Mouse (Mus musculus) embryonic fibroblast, embryonic 13.5 days (primary cell): ENCODE results near the gene Gm4858. TPM values are rescaled to one million over a fixed set of nuclear protein-coding genes. Genes with fewer than 3 reads are reported as not detected.
A peak's percentile ranks its signal among the peaks of the same experiment; 100 is the strongest.

Experiments
- H3K27ac ChIP-seq: 2 replicates; pipeline ENCODE4 v1.5.1; 2012; ENCODE audit warnings: low read length, control low read depth, inconsistent platforms; ENCODE audit not compliant: insufficient read depth
- H3K4me1 ChIP-seq: 2 replicates; pipeline ENCODE4 v1.6.1; 2011; ENCODE audit warnings: low read length; ENCODE audit not compliant: control insufficient read depth, insufficient read depth
- H3K4me3 ChIP-seq: 2 replicates; pipeline ENCODE4 v1.5.1; 2011; ENCODE audit warnings: mild to moderate bottlenecking, control low read depth, low read length; ENCODE audit not compliant: insufficient read depth
- CTCF ChIP-seq: IDR thresholded peaks from 2 replicates; pipeline ENCODE4 v1.5.1; 2011; ENCODE audit warnings: mild to moderate bottlenecking, control low read depth, low read length, moderate library complexity, borderline replicate concordance; ENCODE audit not compliant: insufficient read depth
- POLR2A ChIP-seq: IDR thresholded peaks from 2 replicates; pipeline ENCODE4 v1.6.1; 2011; ENCODE audit warnings: low read depth, mild to moderate bottlenecking, control low read depth, low read length, moderate library complexity
- polyA plus RNA-seq: library from polyadenylated mRNA; stranded (reverse); fragments of >200 nt; gene quantifications from 2 replicates; pipeline ENCODE4 v1.2.4, GENCODE M21; 2011; ENCODE audit warnings: low read depth; ENCODE audit not compliant: missing spikeins, insufficient read length

Gm4858 gene
- polyA plus RNA-seq, 1 experiment: not detected

- H3K4me1 ChIP-seq: no peaks in the 10 kb centered on the region
- no peak overlapping the region for H3K4me3 ChIP-seq
- TF ChIP-seq CTCF (peak; percentile 20; the same call in 1 of the 2 replicates), POLR2A (no peak)
- no peak overlapping the region for H3K27ac ChIP-seq
These were observed 43.0 kb downstream of the Gm4858 start for GRCm38 (mm10) chr3:93111668-93112067.

- TF ChIP-seq CTCF (0 out of 2 replicates have a peak, but pooled peaks have one; percentile 7), POLR2A (no peak)
- H3K4me1 ChIP-seq: no peaks in the 10 kb centered on the region
These were observed 45.9 kb downstream of the Gm4858 start for GRCm38 (mm10) chr3:93114481-93114880.

GRCm38 (mm10) chr3:93119101-93119500 is 50.5 kb downstream of the Gm4858 start:
- TF ChIP-seq CTCF: no peak
- H3K4me1 ChIP-seq: no peaks in the 10 kb centered on the region

More at GRCm38 (mm10) chr3:93114481-93114880, 45.9 kb downstream of the Gm4858 start:
- Histone ChIP-seq H3K27ac (no peak overlapping the region), H3K4me3 (no peak overlapping the region)

More at GRCm38 (mm10) chr3:93119101-93119500, 50.5 kb downstream of the Gm4858 start:
- no peak overlapping the region for H3K4me3 ChIP-seq
- no peak overlapping the region for H3K27ac ChIP-seq

Other genes starting within 250 kb of the Gm4858 start
- gene Kprp, start 241.6 kb upstream of the Gm4858 start, polyA plus RNA-seq: not detected in 2 replicates
- not detected in 2 replicates for gene Lce1l, start 217.5 kb upstream of the Gm4858 start, polyA plus RNA-seq
- not detected in 2 replicates for gene 2310050C09Rik, start 198.6 kb upstream of the Gm4858 start, polyA plus RNA-seq
- not detected in 2 replicates for gene Lce3a, start 142.6 kb upstream of the Gm4858 start, polyA plus RNA-seq
- not detected in 2 replicates for gene Lce3b, start 135.8 kb upstream of the Gm4858 start, polyA plus RNA-seq
- gene Lce3c, start 124.3 kb upstream of the Gm4858 start, polyA plus RNA-seq: not detected in 2 replicates
- gene Lce3d, start 111.4 kb upstream of the Gm4858 start, polyA plus RNA-seq: not detected in 2 replicates
- not detected in 2 replicates for gene Lce3e, start 101.8 kb upstream of the Gm4858 start, polyA plus RNA-seq
- gene Lce3f, start 76.6 kb upstream of the Gm4858 start, polyA plus RNA-seq: not detected in 2 replicates
- 0.74 and 1.4 TPM in 2 replicates for gene Crct1, start 53.1 kb upstream of the Gm4858 start, polyA plus RNA-seq
- gene Lce1m, start 49.8 kb upstream of the Gm4858 start, polyA plus RNA-seq: not detected in 2 replicates
- gene Crnn, start 76.0 kb downstream of the Gm4858 start, polyA plus RNA-seq: not detected in 2 replicates
- not detected in 2 replicates for gene Flg2, start 128.5 kb downstream of the Gm4858 start, polyA plus RNA-seq
- not detected in 2 replicates for gene Flg, start 204.7 kb downstream of the Gm4858 start, polyA plus RNA-seq